Mouse (Mus musculus) brain, adult 2 months (tissue): ENCODE data around the gene Kcnk2.

ENCODE experiments used
- DNase-seq: peaks from one replicate; pipeline ENCODE4 v3.0.0; 2011; ENCODE audit warnings: low read depth, low spot score

Kcnk2 gene

GRCm38 (mm10) chr1:189402223-189402943 is at the start of gene Kcnk2:
Gene Kcnk2, minus strand, starts transcription at chr1:189402273.
- DNase-seq, result no peak

DNA sequence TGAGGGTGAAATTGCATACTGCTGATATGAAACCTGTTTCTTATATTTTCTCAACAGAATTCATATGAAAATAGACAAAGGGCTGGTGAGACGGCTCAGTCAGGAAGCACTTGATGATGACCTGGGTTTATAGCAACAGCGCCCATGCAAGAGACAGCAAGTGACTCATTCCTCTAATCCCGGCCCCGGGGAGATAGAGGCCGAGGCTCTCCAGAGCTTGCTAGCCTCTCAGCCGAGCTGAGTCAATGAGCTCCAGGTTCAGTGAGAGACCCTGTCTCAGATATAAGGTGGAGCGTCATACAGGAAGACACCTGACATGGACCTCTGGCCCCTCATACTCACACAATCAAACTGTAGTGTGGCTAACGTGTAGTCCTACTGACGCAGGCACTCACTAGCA is 38.7 kb upstream of the Kcnk2 start:
- no peak for DNase-seq

DNA sequence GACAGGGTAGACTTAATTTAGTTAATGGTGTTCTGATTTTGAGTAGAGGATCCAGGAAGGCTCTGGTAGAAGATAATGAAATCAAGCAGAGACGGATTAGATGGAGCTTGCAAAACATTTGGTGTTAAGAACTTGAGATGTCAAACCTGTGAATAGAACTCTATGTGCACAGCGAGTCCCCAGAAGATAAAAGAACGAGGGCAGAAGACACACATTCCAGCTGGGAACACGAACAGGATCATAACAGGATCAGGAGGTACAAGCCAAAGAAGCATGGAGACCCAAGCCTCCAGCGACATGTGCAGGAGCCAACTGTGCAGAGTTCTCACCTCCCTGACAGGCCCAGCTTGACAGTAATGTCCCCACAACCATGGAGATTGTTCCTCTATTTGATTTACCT is 35.1 kb upstream of the Kcnk2 start:
- no peak for DNase-seq

- DNase-seq, result peak; percentile 40
Observed at GRCm38 (mm10) chr1:189435452-189435851, 33.4 kb upstream of the Kcnk2 start.

DNA sequence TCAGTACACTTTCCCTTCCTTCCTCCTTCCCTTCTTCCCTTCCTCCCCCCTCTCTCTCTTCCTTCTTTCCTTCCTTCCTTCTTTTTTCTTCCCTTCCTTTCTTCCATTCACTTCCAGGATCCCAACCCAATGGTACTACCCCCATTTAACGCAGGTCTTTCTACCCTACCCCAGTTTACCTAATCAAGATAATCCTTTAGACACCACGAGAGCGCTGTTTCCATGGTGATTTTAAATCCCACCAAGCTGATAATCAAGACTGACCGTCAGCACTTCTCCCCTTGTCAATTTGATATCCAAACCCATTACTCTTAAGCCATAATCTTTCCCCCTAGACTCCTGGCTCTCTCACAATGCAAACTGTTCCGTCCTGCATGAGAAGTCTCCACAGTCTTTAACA is 29.4 kb upstream of the Kcnk2 start:
- DNase-seq, result no peak

GRCm38 (mm10) chr1:189430534-189430933 is 28.5 kb upstream of the Kcnk2 start:
- peak; percentile 14 for DNase-seq

GRCm38 (mm10) chr1:189429566-189429965 is 27.5 kb upstream of the Kcnk2 start:
- DNase-seq, result no peak

DNA sequence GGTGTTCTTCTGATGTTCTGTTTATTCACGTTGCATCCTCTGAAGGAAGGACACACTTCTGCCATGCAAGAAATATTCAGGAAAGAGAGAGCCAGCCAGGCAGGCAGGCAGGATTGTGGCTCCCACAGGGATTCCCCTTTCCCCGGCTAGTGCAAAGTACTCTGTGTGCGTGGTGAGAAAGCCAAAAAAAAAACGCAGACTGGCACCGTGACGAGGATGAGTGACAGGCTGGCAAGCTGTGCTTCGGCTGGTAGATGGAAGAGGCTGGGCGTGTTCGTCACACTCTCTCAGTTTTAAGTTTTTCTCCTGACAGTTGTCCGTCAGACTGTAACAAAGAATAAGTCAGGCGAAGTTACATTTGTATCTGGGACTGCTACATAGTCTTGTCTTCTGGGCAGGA is 24.2 kb upstream of the Kcnk2 start:
- peak; percentile 43 for DNase-seq

- DNase-seq, result no peak
Observed at GRCm38 (mm10) chr1:189419914-189420313, 17.8 kb upstream of the Kcnk2 start.

DNA sequence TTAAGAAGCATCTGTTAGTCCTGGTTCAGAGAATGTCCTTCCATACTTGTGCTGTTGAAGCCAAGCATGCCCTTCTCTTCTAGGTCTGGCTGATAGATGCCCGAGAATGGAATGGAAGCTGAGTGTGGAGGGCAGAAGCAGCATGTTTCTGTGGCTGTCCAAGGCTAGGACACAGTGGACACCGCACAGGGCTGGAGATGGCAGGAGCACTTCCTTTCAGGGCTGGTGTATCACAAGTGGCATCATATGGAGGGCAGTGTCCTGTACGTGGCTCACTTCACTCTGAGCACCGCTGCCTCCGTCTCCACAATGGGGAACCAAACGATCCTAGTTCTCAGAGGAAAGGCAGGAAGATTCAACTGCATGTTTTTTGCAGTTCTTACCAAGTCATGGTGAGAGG is 7.8 kb upstream of the Kcnk2 start:
- no peak for DNase-seq

GRCm38 (mm10) chr1:189405221-189405620 is 3.1 kb upstream of the Kcnk2 start:
- DNase-seq, result peak; percentile 32

GRCm38 (mm10) chr1:189403546-189403945 is 1.5 kb upstream of the Kcnk2 start:
- no peak for DNase-seq

- DNase-seq, result no peak
Observed at GRCm38 (mm10) chr1:189403139-189403538, 1.1 kb upstream of the Kcnk2 start.

GRCm38 (mm10) chr1:189386848-189387247 is 15.2 kb downstream of the Kcnk2 start:
- DNase-seq, result no peak

DNA sequence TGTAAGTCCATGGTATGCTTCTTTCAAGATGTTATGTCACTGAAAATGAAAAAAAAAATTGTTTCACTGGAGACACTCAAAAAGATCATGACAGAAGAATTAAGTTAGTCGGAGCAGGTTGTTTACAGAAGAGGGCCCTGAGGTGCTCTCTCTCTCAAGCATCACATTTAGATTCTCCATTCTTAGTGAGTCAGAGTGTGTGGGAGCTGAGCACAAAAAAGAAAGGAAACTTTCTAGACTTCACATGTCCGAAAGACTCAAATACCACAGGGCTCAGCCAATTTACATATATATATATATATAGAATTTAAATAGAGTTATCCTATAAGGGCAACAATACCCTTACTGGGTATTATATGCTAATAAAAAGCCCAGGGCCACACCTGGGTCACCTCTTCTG is 15.9 kb downstream of the Kcnk2 start:
- DNase-seq, result peak; percentile 34

- no peak for DNase-seq
Observed at GRCm38 (mm10) chr1:189367722-189368121, 34.4 kb downstream of the Kcnk2 start.

DNA sequence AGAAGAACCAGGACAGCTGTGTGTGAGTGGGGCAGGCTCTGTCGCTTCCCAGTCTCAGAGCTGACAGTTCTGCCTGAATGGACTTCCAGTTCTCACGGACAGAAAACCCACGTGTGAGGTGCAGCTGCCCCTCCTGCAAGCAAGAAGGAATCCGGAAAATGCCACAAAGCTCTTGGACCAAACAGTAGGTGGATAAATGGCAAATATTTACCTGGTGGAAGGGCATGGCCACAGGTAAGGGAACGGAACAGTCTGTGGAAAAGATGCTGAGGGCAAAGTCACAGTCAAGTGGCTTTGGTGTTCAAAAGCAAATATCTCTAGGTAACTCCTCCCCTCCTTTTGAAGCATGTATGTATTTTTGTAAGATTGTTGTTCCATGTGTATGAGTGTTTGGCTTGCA is 37.9 kb downstream of the Kcnk2 start:
- no peak for DNase-seq

GRCm38 (mm10) chr1:189362579-189362978 is 39.5 kb downstream of the Kcnk2 start:
- peak; percentile 56 for DNase-seq

GRCm38 (mm10) chr1:189359699-189360098 is 42.4 kb downstream of the Kcnk2 start:
- no peak for DNase-seq

- DNase-seq, result no peak
Observed at GRCm38 (mm10) chr1:189353887-189354286, 48.2 kb downstream of the Kcnk2 start.

- DNase-seq, result no peak
Observed at GRCm38 (mm10) chr1:189351804-189352203, 50.3 kb downstream of the Kcnk2 start.

DNA sequence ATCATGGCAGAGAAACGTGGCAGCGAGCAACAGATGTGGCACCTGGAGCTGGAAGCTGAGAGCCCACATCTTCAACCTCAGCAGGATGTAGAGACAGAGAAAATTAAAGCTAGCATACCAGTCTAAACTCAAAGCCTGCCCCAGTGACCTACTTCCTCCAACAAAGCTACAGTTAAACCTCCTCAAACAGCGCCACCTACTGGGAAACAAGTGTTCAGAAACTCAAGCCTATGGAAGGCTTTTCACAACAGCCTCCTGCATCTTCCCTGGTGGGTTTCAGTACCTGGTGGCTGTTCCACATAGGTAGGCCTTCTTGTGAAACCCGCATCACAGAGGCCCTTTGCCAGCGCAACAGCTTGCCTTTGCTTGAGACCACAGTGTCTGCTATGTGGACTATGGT is 52.9 kb downstream of the Kcnk2 start:
- no peak for DNase-seq

DNA sequence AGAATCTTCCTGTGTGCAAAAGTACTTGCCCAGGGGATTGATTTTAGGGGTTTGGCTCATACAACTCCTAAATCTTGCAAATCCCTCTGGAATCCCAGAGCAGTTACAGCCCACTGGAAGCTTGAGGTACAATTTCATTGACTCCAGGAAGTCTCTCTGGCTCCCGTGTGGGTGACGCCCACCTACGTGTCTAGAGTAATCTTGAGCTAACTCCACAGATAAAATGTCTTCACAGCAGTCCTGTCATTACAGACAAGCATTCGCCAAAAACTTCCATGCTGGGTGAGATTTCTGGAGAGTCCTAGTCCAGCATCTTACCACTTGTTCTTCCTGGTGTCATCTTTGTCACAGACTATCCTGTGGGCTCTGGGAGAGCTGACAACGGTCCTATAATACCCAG is 56.9 kb downstream of the Kcnk2 start:
- DNase-seq, result peak; percentile 55
